Mouse (Mus musculus): Measurements from ENCODE around the gene Nfya. TPM values are rescaled to one million over a fixed set of nuclear protein-coding genes. Genes with fewer than 3 reads are reported as not detected.
"Not testable (repeated sequence)": the region's sequence is repeated elsewhere in the genome, so short reads cannot be mapped to it uniquely, and the experiment has no call there.

The Nfya gene
- polyA plus RNA-seq, 1 experiment from 2014 or later = 14.8 TPM

- Histone ChIP-seq H3K4me3 (no peak overlapping the region), H3K9me3 (replicated peaks) (no peaks in the 10 kb centered on the region), H3K27ac (no peak overlapping the region), H3K36me3 (ENCODE audit: poor library complexity, severe bottlenecking) (no peaks in the 10 kb centered on the region), H3K4me2 (no peak overlapping the region), H3K27me3 (no peaks in the 10 kb centered on the region), H3K4me1 (no peaks in the 10 kb centered on the region), H3K9ac (no peak overlapping the region)
- WGBS = 95% methylated on average over 1 of the region's 1 CpGs
- no peak for ATAC-seq
These were observed 33.6 kb downstream of the Nfya start for GRCm38 (mm10) chr17:48376102-48376501.

GRCm38 (mm10) chr17:48372987-48373386 lies 36.7 kb downstream of the Nfya start:
- ATAC-seq = no peak
- H3K4me2 ChIP-seq = no peak overlapping the region
- 89% methylated on average over 8 of the region's 8 CpGs for WGBS
- H3K9me3 ChIP-seq (replicated peaks) = no peaks in the 10 kb centered on the region
- H3K36me3 ChIP-seq (ENCODE audit: poor library complexity, severe bottlenecking) = no peaks in the 10 kb centered on the region
- H3K4me1 ChIP-seq = no peaks in the 10 kb centered on the region
- H3K27ac ChIP-seq = no peak overlapping the region
- H3K9ac ChIP-seq = no peak overlapping the region
- H3K4me3 ChIP-seq = no peak overlapping the region
- no peaks in the 10 kb centered on the region for H3K27me3 ChIP-seq

- Histone ChIP-seq H3K4me3 (no peak overlapping the region), H3K9me3 (replicated peaks) (no peaks in the 10 kb centered on the region), H3K36me3 (ENCODE audit: poor library complexity, severe bottlenecking) (no peaks in the 10 kb centered on the region), H3K9ac (no peak overlapping the region), H3K4me1 (no peaks in the 10 kb centered on the region), H3K27me3 (no peaks in the 10 kb centered on the region), H3K27ac (no peak overlapping the region), H3K4me2 (no peak overlapping the region)
- no peak for ATAC-seq
These were observed 38.1 kb downstream of the Nfya start for GRCm38 (mm10) chr17:48371621-48372020.

GRCm38 (mm10) chr17:48366806-48367205 lies 42.9 kb downstream of the Nfya start:
- H3K27me3 ChIP-seq = no peaks in the 10 kb centered on the region
- no peak overlapping the region for H3K9ac ChIP-seq
- H3K36me3 ChIP-seq (ENCODE audit: poor library complexity, severe bottlenecking) = no peaks in the 10 kb centered on the region
- H3K27ac ChIP-seq = no peak overlapping the region
- 91% methylated on average over 5 of the region's 5 CpGs for WGBS
- H3K9me3 ChIP-seq (replicated peaks) = no peaks in the 10 kb centered on the region
- H3K4me1 ChIP-seq = peaks cover 10% of the 10 kb centered on the region; the same call in 1 of the 2 replicates
- H3K4me2 ChIP-seq = no peak overlapping the region
- no peak overlapping the region for H3K4me3 ChIP-seq
- no peak for ATAC-seq

- H3K9ac ChIP-seq = no peak overlapping the region
- H3K27ac ChIP-seq = no peak overlapping the region
- no peak overlapping the region for H3K4me2 ChIP-seq
- ATAC-seq = no peak
- H3K4me1 ChIP-seq = peaks cover 10% of the 10 kb centered on the region; the same call in 1 of the 2 replicates
- H3K4me3 ChIP-seq = no peak overlapping the region
- WGBS = 67% methylated on average over 9 of the region's 9 CpGs
- no peaks in the 10 kb centered on the region for H3K36me3 ChIP-seq (ENCODE audit: poor library complexity, severe bottlenecking)
- H3K9me3 ChIP-seq (replicated peaks) = no peaks in the 10 kb centered on the region
- H3K27me3 ChIP-seq = no peaks in the 10 kb centered on the region
These were observed 44.1 kb downstream of the Nfya start for GRCm38 (mm10) chr17:48365511-48366155.

DNA sequence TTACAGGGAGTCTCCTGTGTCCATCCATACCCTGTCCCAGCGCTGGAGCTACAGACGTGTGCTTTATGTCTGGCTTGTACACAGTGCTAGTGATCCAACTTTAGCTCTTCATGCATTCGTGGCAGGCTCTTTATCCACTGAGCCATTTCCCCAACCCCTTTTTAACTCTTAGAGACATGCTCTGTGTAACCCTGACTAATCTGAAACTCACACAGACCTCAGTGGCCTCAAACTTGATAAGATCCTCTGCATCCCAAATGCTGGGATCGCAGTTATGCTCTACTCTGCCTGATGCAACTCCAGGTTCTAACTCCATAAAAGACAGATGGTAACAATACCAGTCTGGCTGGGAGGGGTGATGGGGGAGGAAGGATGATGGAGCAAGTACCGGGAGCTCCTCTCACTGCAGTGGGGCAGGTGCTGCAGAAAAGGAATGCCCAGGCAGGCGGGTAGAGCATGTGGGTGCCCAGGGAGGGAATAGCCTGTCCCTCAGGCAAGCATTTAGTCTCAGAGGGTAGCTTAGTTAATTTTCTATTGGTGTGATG lies 46.2 kb downstream of the Nfya start:
- Histone ChIP-seq H3K4me2 (no peak overlapping the region), H3K27me3 (no peaks in the 10 kb centered on the region), H3K27ac (no peak overlapping the region), H3K36me3 (ENCODE audit: poor library complexity, severe bottlenecking) (no peaks in the 10 kb centered on the region), H3K4me3 (no peak overlapping the region), H3K4me1 (peaks cover 10% of the 10 kb centered on the region; the same call in 1 of the 2 replicates), H3K9me3 (replicated peaks) (no peaks in the 10 kb centered on the region), H3K9ac (no peak overlapping the region)
- ATAC-seq = no peak
- 85% methylated on average over 6 of the region's 6 CpGs for WGBS

DNA sequence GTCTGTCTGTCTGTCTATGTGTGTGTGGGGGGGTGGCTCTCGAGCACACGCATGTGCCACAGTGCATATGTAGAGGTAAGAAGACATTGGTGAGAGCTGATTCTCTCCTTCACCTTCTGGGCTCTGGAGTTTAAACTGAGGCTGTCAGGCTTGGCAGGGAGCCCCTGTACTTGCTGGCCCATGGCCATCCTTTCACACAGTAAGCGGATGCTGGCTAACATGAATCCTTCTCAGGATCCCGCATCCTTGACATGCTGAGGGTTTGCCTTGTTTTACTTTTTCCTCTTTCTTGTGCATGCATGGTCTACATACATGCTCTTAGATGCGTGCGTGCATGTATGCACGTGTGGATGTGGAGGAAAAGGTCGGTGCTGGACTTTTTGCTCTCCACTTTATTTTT lies 46.7 kb downstream of the Nfya start:
- 87% methylated on average over 8 of the region's 8 CpGs for WGBS
- no peak overlapping the region for H3K9ac ChIP-seq
- H3K36me3 ChIP-seq (ENCODE audit: poor library complexity, severe bottlenecking) = no peaks in the 10 kb centered on the region
- peak; percentile 51; the same call in 1 of the 2 replicates for ATAC-seq
- no peak overlapping the region for H3K4me2 ChIP-seq
- H3K27me3 ChIP-seq = no peaks in the 10 kb centered on the region
- H3K4me1 ChIP-seq = peaks cover 10% of the 10 kb centered on the region; the same call in 1 of the 2 replicates
- no peak overlapping the region for H3K4me3 ChIP-seq
- no peaks in the 10 kb centered on the region for H3K9me3 ChIP-seq (replicated peaks)
- H3K27ac ChIP-seq = no peak overlapping the region

DNA sequence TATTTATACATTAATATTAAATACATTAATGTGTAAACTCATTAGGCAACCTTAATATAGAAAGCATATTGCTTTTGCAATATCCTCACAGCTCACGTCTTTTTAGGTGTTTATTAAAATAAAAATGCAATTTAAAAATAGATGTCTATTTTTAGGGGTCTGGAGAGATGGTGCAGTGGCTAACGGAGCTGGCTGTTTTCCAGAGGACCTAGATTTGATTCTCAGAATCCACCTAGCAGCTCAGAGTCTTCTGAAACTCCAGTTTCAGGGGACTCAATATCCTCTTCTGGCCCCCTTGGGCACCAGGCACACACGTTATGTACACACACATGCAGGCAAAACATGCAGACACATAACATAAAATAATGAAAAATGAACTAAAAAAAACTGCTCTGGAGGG lies 47.4 kb downstream of the Nfya start:
- Histone ChIP-seq H3K4me2 (no peak overlapping the region), H3K4me3 (no peak overlapping the region), H3K27ac (no peak overlapping the region), H3K27me3 (no peaks in the 10 kb centered on the region), H3K9ac (no peak overlapping the region), H3K36me3 (ENCODE audit: poor library complexity, severe bottlenecking) (no peaks in the 10 kb centered on the region), H3K9me3 (replicated peaks) (no peaks in the 10 kb centered on the region), H3K4me1 (peaks cover 10% of the 10 kb centered on the region; the same call in 1 of the 2 replicates)
- 77% methylated on average over 3 of the region's 3 CpGs for WGBS
- ATAC-seq = no peak

DNA sequence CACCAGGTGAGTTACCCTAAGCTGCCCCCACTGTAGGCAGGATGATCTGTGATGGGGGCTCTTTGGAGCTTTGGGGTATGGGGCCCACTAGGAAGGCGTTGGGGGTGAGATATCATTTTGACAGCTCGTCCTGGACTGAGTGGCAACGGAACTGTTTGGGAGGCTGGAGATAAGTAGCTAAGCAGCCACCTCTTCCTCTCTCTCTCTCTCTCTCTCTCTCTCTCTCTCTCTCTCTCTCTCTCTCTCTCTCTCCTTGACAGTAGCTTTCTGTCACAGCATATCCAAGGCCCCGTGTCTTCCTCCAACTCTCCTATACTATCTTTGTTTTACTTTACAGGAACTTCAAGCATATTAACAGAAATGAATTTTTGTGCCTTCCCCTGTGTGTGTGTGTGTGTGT lies 49.2 kb downstream of the Nfya start:
- Histone ChIP-seq H3K4me3 (no peak overlapping the region), H3K27ac (no peak overlapping the region), H3K9ac (no peak overlapping the region), H3K4me1 (peaks cover 10% of the 10 kb centered on the region; the same call in 1 of the 2 replicates), H3K27me3 (no peaks in the 10 kb centered on the region), H3K36me3 (ENCODE audit: poor library complexity, severe bottlenecking) (no peaks in the 10 kb centered on the region), H3K9me3 (replicated peaks) (no peaks in the 10 kb centered on the region), H3K4me2 (no peak overlapping the region)
- ATAC-seq = no peak
- 90% methylated on average over 4 of the region's 4 CpGs for WGBS

DNA sequence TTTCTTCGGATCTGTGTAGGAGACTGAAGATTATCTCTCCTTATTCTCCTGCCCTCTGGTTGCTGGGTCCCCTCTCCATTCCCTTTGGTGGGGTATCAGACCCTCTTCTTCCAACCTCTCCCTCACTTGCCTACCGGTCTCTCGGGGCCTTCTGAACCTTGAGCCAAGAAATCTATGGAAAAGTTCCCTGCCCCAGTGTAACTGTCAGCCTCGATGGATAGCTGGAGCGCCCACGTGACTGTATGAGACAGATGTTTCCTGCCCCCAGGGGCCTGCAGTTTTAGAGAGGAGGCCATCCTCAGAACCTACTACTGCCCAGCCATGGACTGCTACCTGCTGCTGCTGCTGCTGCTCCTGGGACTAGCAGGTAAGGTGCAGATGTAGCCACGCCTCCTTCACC lies 50.1 kb downstream of the Nfya start, which contains the start of gene Treml1:
Gene Treml1, plus strand, starts transcription at position 301 of the 400 bp plus-strand sequence.
- ATAC-seq = no peak
- H3K4me2 ChIP-seq = no peak within 1 kb of the TSS

GRCm38 (mm10) chr17:48357892-48358291 lies 51.8 kb downstream of the Nfya start:
- 55% methylated on average over 2 of the region's 2 CpGs for WGBS
- Histone ChIP-seq H3K27ac (no peak overlapping the region), H3K9ac (no peak overlapping the region), H3K36me3 (ENCODE audit: poor library complexity, severe bottlenecking) (no peaks in the 10 kb centered on the region), H3K9me3 (replicated peaks) (no peaks in the 10 kb centered on the region), H3K27me3 (no peaks in the 10 kb centered on the region), H3K4me1 (peaks cover 2% of the 10 kb centered on the region; the same call in 1 of the 2 replicates), H3K4me2 (no peak overlapping the region), H3K4me3 (no peak overlapping the region)
- ATAC-seq = no peak

More for the DNA sequence above, 50.1 kb downstream of the Nfya start, which contains the start of gene Treml1:
- Histone ChIP-seq H3K4me3 (no peak within 1 kb of the TSS), H3K9ac (no peak within 1 kb of the TSS), H3K4me1 (peaks cover 10% of the 10 kb centered on the region; the same call in 1 of the 2 replicates), H3K9me3 (replicated peaks) (no peaks in the 10 kb centered on the region), H3K27me3 (no peaks in the 10 kb centered on the region), H3K36me3 (ENCODE audit: poor library complexity, severe bottlenecking) (no peaks in the 10 kb centered on the region), H3K27ac (no peak within 1 kb of the TSS)
- 89% methylated on average over 7 of the region's 7 CpGs for WGBS

- no peaks in the 10 kb centered on the region for H3K9me3 ChIP-seq (replicated peaks)
- no peak overlapping the region for H3K4me3 ChIP-seq
- 92% methylated on average over 3 of the region's 3 CpGs for WGBS
- H3K27ac ChIP-seq = no peak overlapping the region
- H3K27me3 ChIP-seq = no peaks in the 10 kb centered on the region
- H3K4me2 ChIP-seq = no peak overlapping the region
- ATAC-seq = no peak
- no peaks in the 10 kb centered on the region for H3K4me1 ChIP-seq
- H3K36me3 ChIP-seq (ENCODE audit: poor library complexity, severe bottlenecking) = no peaks in the 10 kb centered on the region
- H3K9ac ChIP-seq = no peak overlapping the region
These were observed 53.9 kb downstream of the Nfya start for GRCm38 (mm10) chr17:48355822-48356221.

GRCm38 (mm10) chr17:48352976-48353375 lies 56.7 kb downstream of the Nfya start:
- H3K27me3 ChIP-seq; H3K27ac ChIP-seq; H3K9ac ChIP-seq; ATAC-seq; H3K4me1 ChIP-seq; H3K9me3 ChIP-seq (replicated peaks); H3K4me3 ChIP-seq; H3K36me3 ChIP-seq (ENCODE audit: poor library complexity, severe bottlenecking); H3K4me2 ChIP-seq: not testable (repeated sequence)
- 69% methylated on average over 7 of the region's 7 CpGs for WGBS

Data from forebrain, embryonic 13.5 days (tissue).